Mouse (Mus musculus) lung, postnatal 0 days (tissue): Measurements from ENCODE around the gene Ccdc90b.

Experiments used
- CTCF ChIP-seq: IDR thresholded peaks from 2 replicates; pipeline ENCODE4 v1.5.1; 2016; ENCODE audit warnings: antibody characterized with exemption, mild to moderate bottlenecking
- EP300 ChIP-seq: IDR thresholded peaks from 2 replicates; pipeline ENCODE4 v1.6.1; 2016; ENCODE audit warnings: antibody characterized with exemption, mild to moderate bottlenecking, control low read depth

GRCm38 (mm10) chr7:92583567-92583966, 22.6 kb downstream of the Ccdc90b start:
- no peak for TF ChIP-seq EP300
- TF ChIP-seq CTCF, result no peak
